Mouse (Mus musculus): ENCODE data around the gene Rcn3.

GRCm38 (mm10) chr7:45137171-45138006, 45.4 kb upstream of the Rcn3 start:
- TF ChIP-seq POLR2A (IDR thresholded peaks at IDR 0.05; ENCODE audit: control insufficient read depth, low read depth, low read length) (no peak), CTCF (IDR thresholded peaks at IDR 0.05; ENCODE audit: control insufficient read depth, insufficient read depth, insufficient replicate concordance, low read depth, low read length) (no peak)

Data from testis, adult 2 months (tissue).